Mouse (Mus musculus) G1E-ER4 (cell line): ENCODE measurements around the gene Bco2. TPM values are rescaled to one million over a fixed set of nuclear protein-coding genes. Genes with fewer than 3 reads are reported as not detected.

Experiments
- GATA1 ChIP-seq: IDR thresholded peaks from one replicate; pipeline ENCODE4 v1.8.0; 2012; ENCODE audit warnings: low read length, inconsistent platforms
- polyA plus RNA-seq: library from polyadenylated mRNA; stranded (reverse); fragments of >175 nt; gene quantifications from 2 replicates; pipeline ENCODE4 v1.2.3, GENCODE M21; 2012

Gene Bco2
- polyA plus RNA-seq, 1 experiment, result not detected

DNA sequence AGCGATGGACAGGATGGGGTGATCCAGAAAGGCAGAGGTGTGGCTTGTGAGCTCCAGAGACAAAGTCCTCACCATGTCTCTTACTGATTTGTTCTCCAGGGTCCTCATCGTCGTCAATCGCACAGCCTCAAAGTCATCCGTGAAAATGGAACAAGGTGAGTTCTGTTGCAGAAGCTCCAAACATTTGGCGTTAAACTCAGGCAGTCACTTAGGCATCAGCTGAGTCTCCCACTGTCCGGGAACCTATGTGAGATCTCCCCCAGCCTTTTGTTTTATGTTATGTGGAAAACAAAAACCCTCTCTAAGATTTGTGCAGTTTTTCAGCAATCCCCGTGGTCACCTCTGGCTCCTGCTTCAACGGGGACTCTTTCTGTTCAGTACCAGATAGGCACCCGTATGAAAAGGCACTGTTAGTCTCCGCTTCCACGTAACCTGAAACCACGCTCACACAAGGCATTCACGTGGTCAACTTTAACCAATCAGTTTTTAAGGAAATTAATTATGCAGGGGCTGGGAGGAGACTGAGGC is 53.9 kb downstream of the Bco2 start:
- no peak for TF ChIP-seq GATA1

DNA sequence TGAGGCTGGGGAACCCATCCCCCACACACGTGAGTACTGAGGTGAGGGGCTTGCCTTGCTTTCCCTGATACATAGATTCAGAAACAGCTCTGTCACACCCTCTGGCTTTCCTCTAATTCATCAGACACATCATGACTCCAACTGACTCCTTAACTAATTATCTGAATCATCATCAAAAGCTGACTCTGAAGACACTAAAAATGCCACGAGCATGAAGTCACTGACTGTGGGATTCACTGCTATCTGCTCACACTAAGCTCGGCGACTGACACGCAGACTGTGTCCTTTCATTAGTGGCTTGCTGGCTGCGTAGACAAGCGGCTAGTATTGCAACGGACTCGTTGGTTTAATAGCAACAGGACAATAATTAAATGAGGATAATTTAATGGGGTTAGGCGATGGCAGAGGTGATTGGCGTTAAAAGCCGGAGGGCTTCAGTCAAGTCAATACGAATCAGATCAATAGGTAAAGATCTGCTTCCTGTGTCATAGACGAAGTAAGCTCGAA is 54.5 kb downstream of the Bco2 start:
- TF ChIP-seq GATA1, result no peak

DNA sequence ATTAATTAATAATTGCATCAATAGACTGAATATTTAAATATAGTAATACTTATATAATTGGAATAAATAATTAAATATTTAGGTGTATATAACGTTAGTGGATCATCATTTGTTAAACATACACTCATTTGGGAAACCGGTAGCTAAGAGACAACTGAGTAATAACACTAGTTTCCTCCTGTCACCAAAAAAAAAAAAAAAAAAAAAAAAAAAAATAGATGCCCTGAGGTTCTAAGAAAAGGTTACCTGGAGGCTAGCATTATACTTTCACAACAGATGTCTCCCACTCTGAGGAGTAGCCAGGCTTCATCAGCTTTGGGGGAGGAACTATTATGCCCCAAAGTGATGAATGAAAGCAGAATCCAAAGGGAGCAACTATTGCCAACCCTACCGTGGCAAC is 55.2 kb downstream of the Bco2 start:
- no peak for TF ChIP-seq GATA1

DNA sequence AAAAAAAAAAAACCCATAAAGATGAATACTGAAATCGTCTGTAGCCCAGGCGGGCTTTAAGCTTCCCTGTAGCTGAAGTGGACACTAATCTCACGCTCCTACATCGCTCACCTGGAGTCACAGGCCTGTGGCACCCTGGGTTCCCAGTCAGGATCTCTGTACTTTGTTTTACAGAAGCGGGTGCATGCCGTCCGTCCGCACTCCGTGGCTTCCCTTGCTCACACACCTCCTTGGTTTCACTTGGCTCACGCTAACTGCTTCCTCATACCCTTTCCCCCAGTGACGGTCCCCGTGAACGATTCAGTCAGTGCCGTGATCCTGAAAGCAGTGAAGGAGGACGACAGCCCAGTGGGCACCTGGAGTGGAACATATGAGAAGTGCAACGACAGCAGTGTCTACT is 56.2 kb downstream of the Bco2 start:
- TF ChIP-seq GATA1, result no peak

DNA sequence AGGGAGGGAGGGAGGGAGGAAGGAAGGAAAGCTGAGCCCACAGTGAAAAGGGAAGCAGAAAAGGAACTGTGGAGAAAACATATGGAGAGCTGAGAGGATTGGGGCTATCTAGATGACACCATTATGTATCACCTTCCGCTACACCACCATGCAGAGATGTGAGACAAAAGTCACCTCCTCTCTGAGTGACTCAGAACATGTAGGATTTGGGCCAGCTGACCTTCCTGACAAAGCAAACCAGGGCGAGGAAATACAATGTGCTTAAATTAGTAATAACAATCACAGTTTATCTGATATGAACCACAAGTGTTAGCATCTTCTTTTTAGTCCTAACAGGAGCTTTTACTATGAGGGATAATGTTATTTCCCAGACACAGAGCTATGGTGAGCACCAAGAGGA is 57.4 kb downstream of the Bco2 start:
- TF ChIP-seq GATA1, result no peak

DNA sequence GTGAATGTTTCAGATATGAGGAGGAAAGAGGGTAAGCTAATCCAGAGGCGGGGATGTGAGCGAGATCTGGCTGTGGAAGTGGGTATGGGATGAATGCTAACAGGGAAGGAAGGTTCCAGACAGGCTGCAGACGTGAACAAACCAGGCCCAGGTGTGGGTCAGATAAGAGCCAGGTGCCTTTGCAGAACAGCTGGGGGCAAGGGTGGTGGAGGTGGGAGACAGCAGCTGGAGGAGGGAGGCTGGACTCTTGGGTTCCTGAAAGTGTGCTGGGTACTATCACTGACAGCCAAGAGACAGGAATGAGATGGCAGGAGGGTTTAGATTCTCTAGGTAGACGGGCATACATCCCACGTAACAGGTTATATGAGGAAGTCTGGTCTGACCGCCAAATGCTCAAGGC is 57.9 kb downstream of the Bco2 start:
- TF ChIP-seq GATA1, result no peak

DNA sequence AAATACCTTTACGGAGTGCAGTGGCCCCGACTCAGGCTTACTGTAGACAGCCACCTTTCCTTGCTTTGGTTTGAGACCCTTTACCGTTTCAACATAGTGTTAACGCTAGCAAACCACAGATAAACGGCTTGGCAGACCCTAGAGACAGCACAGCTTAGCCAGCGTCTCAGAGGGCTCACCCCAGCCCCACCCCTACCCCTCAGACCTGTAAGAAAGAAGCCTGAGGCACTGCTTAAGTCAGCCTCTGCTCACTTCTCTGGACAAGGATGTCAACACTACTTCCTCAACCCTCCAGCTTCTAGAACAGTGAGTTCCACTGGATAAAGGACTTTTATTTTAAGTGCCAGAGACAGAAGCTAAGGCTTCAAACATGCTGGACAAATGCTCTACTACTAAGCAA is 58.4 kb downstream of the Bco2 start:
- no peak for TF ChIP-seq GATA1

DNA sequence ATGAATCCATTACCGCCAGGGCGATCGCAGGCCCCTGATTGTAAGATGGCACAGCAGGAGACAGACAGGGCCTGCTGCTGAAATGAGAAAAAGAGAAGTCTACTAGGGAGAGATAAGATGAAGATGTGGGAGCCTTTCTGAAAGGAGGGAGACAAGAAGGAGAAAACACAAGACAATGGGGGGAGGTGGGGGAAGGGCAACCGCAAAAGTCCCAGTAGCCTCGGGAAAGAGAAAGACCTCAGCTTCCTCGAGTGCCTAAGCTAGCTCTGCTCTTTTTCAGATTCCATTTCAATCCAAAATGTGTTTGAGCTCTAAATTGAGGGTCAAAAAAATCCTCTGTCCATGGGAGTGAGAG is 58.9 kb downstream of the Bco2 start:
- TF ChIP-seq GATA1, result no peak

DNA sequence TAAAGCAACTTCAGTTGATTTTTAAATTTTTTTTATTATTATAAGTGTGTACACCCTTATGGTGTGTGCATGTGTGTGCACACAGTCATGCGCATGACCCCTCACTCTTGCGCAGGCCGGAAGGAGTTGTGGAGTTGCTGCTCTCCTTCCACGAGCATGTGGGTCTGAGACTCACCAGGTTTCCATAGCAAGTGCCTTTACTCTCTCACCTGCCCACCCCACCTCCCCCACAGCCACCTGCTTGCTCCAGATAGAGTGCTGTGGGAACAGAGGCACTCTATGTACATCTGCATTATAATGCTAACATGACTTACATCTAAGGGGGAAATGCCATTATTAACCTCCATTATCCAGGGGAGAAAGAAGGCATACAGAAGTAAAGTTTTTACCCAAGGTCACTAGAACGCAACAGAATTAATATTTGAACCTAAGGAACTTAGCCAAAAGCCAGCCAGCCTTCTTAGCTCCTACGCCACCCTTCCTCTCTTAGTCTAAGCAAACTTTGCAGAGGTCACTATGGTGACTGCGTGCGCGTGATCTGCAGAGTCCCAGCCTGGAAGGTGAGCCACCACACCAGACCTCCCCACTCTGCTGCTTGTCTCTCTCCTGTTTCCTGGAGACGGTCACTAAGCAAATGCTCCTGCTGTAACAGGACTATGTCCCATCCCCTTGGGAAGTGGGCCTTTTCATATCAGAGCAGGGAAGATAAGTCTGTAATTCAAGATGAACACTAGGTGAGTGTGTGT is 59.4 kb downstream of the Bco2 start:
- no peak for TF ChIP-seq GATA1

DNA sequence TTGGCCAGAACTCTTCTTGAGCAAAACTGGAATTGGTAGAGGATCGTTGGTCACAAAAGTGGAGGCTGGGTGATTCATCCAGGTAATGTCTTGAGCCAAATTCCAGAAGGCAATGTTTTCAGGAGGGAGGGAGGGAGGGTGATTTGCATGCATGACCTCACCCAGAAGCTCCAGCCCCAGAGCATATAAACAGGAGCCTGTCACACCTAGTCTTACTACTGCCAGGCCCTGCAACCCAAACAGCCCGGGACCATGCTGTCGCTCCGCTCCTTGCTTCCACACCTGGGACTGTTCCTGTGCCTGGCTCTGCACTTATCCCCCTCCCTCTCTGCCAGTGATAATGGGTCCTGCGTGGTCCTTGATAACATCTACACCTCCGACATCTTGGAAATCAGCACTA is 60.7 kb downstream of the Bco2 start, which contains the start of gene Plet1:
TSS of gene Plet1 (plus strand) at position 215 of the 400 bp plus-strand sequence.
- no peak for TF ChIP-seq GATA1

DNA sequence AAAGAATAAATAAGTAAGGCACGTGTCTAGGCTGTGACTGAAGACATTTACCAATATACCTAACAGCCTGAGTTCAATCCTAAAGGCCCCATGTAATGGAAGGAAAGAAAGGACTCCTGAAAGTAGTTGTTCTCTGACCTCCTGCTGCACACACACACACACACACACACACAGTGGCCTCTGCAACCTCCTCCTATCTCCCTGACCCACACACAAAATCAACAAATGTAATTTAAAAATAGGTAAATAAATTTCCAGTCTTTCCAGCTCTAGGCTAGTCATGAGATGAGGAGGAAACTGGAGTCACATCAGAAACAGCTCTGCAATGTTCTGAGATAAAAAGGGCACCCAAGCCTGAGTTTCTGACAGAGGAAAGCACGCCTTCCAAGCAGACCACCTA is 61.2 kb downstream of the Bco2 start:
- TF ChIP-seq GATA1, result no peak

DNA sequence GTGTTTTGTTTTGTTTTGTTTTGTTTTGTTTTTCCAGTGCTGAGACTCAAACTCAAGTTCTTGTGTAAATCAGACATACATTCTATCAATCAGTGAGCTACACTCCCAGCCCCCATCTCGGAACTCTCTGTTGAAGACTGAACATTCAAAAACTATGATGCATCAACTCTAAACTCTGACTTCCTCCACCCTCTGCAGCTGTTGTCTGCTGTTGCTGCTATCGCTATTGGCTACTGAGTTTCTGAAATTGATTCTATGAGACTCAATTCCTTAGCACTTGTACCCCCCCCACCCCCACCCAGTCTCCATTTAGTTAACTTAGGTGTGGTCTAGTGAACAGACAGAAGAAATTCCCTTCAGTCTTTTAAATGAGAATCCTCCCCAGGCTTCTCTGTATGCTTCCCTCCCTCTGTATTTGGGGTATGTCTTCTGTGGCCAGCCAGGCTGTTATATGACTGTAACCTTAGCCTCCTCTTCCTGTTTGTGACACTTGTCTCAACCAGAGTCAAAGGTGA is 63.4 kb downstream of the Bco2 start:
- TF ChIP-seq GATA1, result no peak

DNA sequence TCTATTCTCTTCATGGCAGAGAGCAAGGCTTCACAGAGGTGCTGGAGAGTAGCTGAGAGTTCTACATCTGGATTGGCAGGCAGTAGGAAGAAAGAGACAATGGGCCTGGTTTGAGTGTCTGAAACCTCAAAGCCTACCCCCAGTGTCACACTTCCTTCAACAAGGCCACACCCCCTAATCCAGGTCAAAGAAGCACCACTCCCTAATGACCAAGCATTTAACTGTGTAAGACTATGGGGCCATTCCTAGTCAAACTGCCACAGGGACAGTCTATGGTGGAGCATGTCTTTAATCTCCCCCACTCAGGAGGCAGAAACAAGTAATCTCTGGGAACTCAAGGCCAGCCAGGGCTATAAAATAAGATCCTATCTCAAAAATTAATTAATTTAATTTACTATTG is 64.1 kb downstream of the Bco2 start:
- no peak for TF ChIP-seq GATA1

DNA sequence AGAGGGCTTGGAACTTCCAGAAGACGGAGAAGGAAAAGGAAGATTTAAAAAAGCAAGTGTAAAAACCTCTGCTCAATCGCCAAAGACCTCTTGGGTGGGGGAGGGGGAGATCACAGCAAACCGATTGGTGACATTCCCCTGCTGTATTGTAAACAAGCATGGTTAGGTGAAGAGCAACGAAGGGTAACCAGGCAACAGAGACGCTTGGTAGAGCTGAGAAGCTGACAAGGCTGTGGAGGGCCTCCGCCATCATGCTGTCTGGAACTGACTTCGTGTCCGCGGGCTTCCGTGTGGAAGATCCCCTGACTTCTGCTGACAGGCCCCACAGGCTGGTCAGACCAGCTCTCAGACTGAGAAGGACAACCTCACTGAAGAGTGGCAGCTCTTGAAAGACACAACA is 69.5 kb downstream of the Bco2 start:
- TF ChIP-seq GATA1, result no peak

Other genes starting within 250 kb of the Bco2 start
- gene Rpl10-ps3, start 210.2 kb downstream of the Bco2 start, polyA plus RNA-seq, result 14.2 and 24.7 TPM in 2 replicates
- not detected in 2 replicates for gene Plet1, start 60.7 kb downstream of the Bco2 start, polyA plus RNA-seq
- 6.6 and 15.4 TPM in 2 replicates for gene Pts, start 26.5 kb downstream of the Bco2 start, polyA plus RNA-seq
- gene Il18, start 354 bp downstream of the Bco2 start, polyA plus RNA-seq, result not detected in 2 replicates
- gene Tex12, start 6.1 kb upstream of the Bco2 start, polyA plus RNA-seq, result not detected in 2 replicates
- gene Sdhd, start 48.6 kb upstream of the Bco2 start, polyA plus RNA-seq, result 15.5 and 45.5 TPM in 2 replicates
- gene Timm8b, start 48.7 kb upstream of the Bco2 start, polyA plus RNA-seq, result 13.3 and 21.0 TPM in 2 replicates
- gene Pih1d2, start 62.1 kb upstream of the Bco2 start, polyA plus RNA-seq, result 0.29 and 0.44 TPM in 2 replicates
- 9.5 and 11.1 TPM in 2 replicates for gene Nkapd1, start 62.3 kb upstream of the Bco2 start, polyA plus RNA-seq
- 48.6 and 57.7 TPM in 2 replicates for gene Dlat, start 104.6 kb upstream of the Bco2 start, polyA plus RNA-seq
- not detected in 2 replicates for gene Dixdc1, start 184.3 kb upstream of the Bco2 start, polyA plus RNA-seq
- not detected in 2 replicates for gene 2310030G06Rik, start 191.4 kb upstream of the Bco2 start, polyA plus RNA-seq
- not detected in 2 replicates for gene Cryab, start 196.1 kb upstream of the Bco2 start, polyA plus RNA-seq
- gene Hspb2, start 197.2 kb upstream of the Bco2 start, polyA plus RNA-seq, result not detected in 2 replicates
- gene Fdxacb1, start 213.1 kb upstream of the Bco2 start, polyA plus RNA-seq, result 1.9 and 2.1 TPM in 2 replicates
- 12.5 and 18.0 TPM in 2 replicates for gene Alg9, start 219.8 kb upstream of the Bco2 start, polyA plus RNA-seq
- 1.2 and 1.4 TPM in 2 replicates for gene 1110032A03Rik, start 220.3 kb upstream of the Bco2 start, polyA plus RNA-seq